Comparison of ENCODE assay signal across 12 mouse cellular contexts in genomic region chr14:34574068-34574467, GRCm38 (mm10). TPM values are rescaled to one million over a fixed set of nuclear protein-coding genes. Genes with fewer than 3 reads are reported as not detected.
DNase-seq lines count a peak whose midpoint lies in the region; ATAC-seq and TF ChIP-seq lines count a peak whose summit lies in the region.
"Had no signal": no experiment of that assay in that cellular context is flagged by ENCODE, and none has a peak within 500 bp of the region (broad histone marks: within the 10 kb centered on the region; RNA-seq: fewer than 3 reads in every experiment).

No protein-coding gene starts in this region.

- H3K4me3 ChIP-seq in layer of hippocampus, adult 2 months = no peak overlapping the region
- no peak overlapping the region for H3K4me3 ChIP-seq in cortical plate, adult 2 months (ENCODE audit: insufficient read depth, low read length)
- H3K4me3 ChIP-seq in cerebellum, adult 2 months (replicated peaks; ENCODE audit: insufficient read depth, low read depth, low read length) = no peak overlapping the region
- H3K4me3 ChIP-seq in forebrain, postnatal 0 days (ENCODE audit: low read depth, low read length) = no peak overlapping the region

- no peak for ATAC-seq in forebrain, postnatal 0 days

- no peaks in the 10 kb centered on the region for H3K36me3 ChIP-seq in forebrain, postnatal 0 days (ENCODE audit: insufficient read depth)
- H3K36me3 ChIP-seq: G1E had no signal

- H3K27me3 ChIP-seq in cerebellum, adult 2 months (ENCODE audit: control insufficient read depth, insufficient read depth, low read length) = no peaks in the 10 kb centered on the region
- H3K27me3 ChIP-seq in forebrain, postnatal 0 days (ENCODE audit: insufficient read depth, low read length) = no peaks in the 10 kb centered on the region

- intact Hi-C loops in heart, postnatal 10 days (cut with DNase I) = no loop called here

- 60% methylated on average over 2 of the region's 2 CpGs for WGBS in cerebellum, adult 2 months
- 54% methylated on average over 2 of the region's 2 CpGs for whole genome bisulfite sequencing in forebrain, postnatal 0 days

- no peak for TF ChIP-seq POLR2A in cortical plate, adult 2 months (IDR thresholded peaks at IDR 0.05; ENCODE audit: extremely low read depth, insufficient read depth, low read length)
- no peak for TF ChIP-seq POLR2A in cerebellum, adult 2 months (IDR thresholded peaks at IDR 0.05; ENCODE audit: borderline replicate concordance, insufficient read depth, low read length)

- no peak overlapping the region for H3K9ac ChIP-seq in forebrain, postnatal 0 days

- DNase-seq in layer of hippocampus, adult 2 months (ENCODE audit: low spot score in 2 of 2) = no peak
- DNase-seq in layer of hippocampus, postnatal 36 days = no peak
- DNase-seq in heart, postnatal 10 days = peak; percentile 91 to 94
- peak; percentile 72 for DNase-seq in lung, postnatal 10 days
- DNase-seq in cerebellum, adult 8-10 months = no peak
- DNase-seq in cerebellum, adult 2 months = no peak
- DNase-seq in forebrain, postnatal 0 days = no peak

- peak; percentile 55 for TF ChIP-seq CTCF in layer of hippocampus, adult 2 months (conservative IDR thresholded peaks at IDR 0.05)
- 0 out of 2 replicates have a peak, but pooled peaks have one; percentile 7 for TF ChIP-seq CTCF in cortical plate, adult 2 months (IDR thresholded peaks at IDR 0.05; ENCODE audit: extremely low read depth, insufficient read depth, low read length)
- no peak for TF ChIP-seq CTCF in cerebellum, adult 2 months (IDR thresholded peaks at IDR 0.05; ENCODE audit: borderline replicate concordance, insufficient read depth, low read depth, low read length)
- TF ChIP-seq CTCF in forebrain, postnatal 0 days (IDR thresholded peaks at IDR 0.05; ENCODE audit: low read depth) = no peak

- no peaks in the 10 kb centered on the region for H3K9me3 ChIP-seq in forebrain, postnatal 0 days (ENCODE audit: low read length)
- H3K9me3 ChIP-seq: G1E had no signal

- H3K4me2 ChIP-seq in forebrain, postnatal 0 days (ENCODE audit: low read depth) = no peak overlapping the region

- peak overlapping the region; percentile 53; the same call in 1 of the 2 replicates for H3K27ac ChIP-seq in layer of hippocampus, adult 2 months
- no peak overlapping the region for H3K27ac ChIP-seq in cortical plate, adult 2 months (ENCODE audit: insufficient read depth, low read length)
- H3K27ac ChIP-seq in cerebellum, adult 2 months (ENCODE audit: insufficient read depth, low read length) = no peak overlapping the region
- H3K27ac ChIP-seq in forebrain, postnatal 0 days (ENCODE audit: low read depth, low read length) = no peak overlapping the region

- no peaks in the 10 kb centered on the region for H3K4me1 ChIP-seq in cortical plate, adult 2 months (ENCODE audit: control insufficient read depth, insufficient read depth, low read length)
- peaks cover 15% of the 10 kb centered on the region for H3K4me1 ChIP-seq in cerebellum, adult 2 months (ENCODE audit: control insufficient read depth, insufficient read depth, low read length)
- no peaks in the 10 kb centered on the region for H3K4me1 ChIP-seq in forebrain, postnatal 0 days (ENCODE audit: insufficient read depth)

RNA-seq across cellular contexts. Expression of gene Ldb3, which starts 14.4 kb away (rescaled TPM):
- 1 to 10 TPM; 3.3 to 4.0 TPM for total RNA-seq in layer of hippocampus, adult 2 months (2021)
- 1 to 10 TPM; 3.4 to 4.0 TPM for total RNA-seq in layer of hippocampus, postnatal 36 days (2021)
- 5.4 and 6.1 TPM in 2 replicates for polyA plus RNA-seq in cortical plate, adult 2 months (2012; rRNA removed)
- total RNA-seq in heart, postnatal 10 days (2021) = 100 to 1,000 TPM; 879 to 920 TPM
- polyA plus RNA-seq in cerebellum, adult 2 months (2012; rRNA removed) = 7.0 TPM in 2 replicates
- 1.3 and 2.0 TPM in 2 replicates for total RNA-seq in forebrain, postnatal 0 days (2014; rRNA removed)
- 0.70 and 0.90 TPM in 2 replicates for polyA plus RNA-seq in forebrain, postnatal 0 days (2015; fragmentation: Nextera tagmentation; extraction: Ambion mirVana)
- polyA plus RNA-seq: G1E had no signal

RNA-seq across cellular contexts. Expression of gene Opn4, which starts 25.9 kb away (rescaled TPM):
- not detected for total RNA-seq in layer of hippocampus, adult 2 months (2021)
- total RNA-seq in layer of hippocampus, postnatal 36 days (2021) = not detected
- 0.04 TPM in 1 of 2 replicates, not detected in the other for polyA plus RNA-seq in cortical plate, adult 2 months (2012; rRNA removed)
- 1 to 10 TPM; 2.0 to 2.3 TPM for total RNA-seq in heart, postnatal 10 days (2021)
- 0.17 and 0.33 TPM in 2 replicates for polyA plus RNA-seq in cerebellum, adult 2 months (2012; rRNA removed)
- total RNA-seq in forebrain, postnatal 0 days (2014; rRNA removed) = 0.14 TPM in 1 of 2 replicates, not detected in the other
- 0.11 TPM in 1 of 2 replicates, not detected in the other for polyA plus RNA-seq in forebrain, postnatal 0 days (2015; fragmentation: Nextera tagmentation; extraction: Ambion mirVana)
- polyA plus RNA-seq: G1E; limb, embryonic 11.5 days; neural tube, embryonic 11.5 days; stomach, embryonic 14.5 days had no signal

RNA-seq across cellular contexts. Expression of gene 9230112D13Rik, which starts 51.5 kb away (rescaled TPM):
- not detected for total RNA-seq in layer of hippocampus, adult 2 months (2021)
- total RNA-seq in layer of hippocampus, postnatal 36 days (2021) = not detected
- not detected in 2 replicates for polyA plus RNA-seq in cortical plate, adult 2 months (2012; rRNA removed)
- not detected for total RNA-seq in heart, postnatal 10 days (2021)
- polyA plus RNA-seq in cerebellum, adult 2 months (2012; rRNA removed) = not detected in 2 replicates
- total RNA-seq in forebrain, postnatal 0 days (2014; rRNA removed) = not detected in 2 replicates
- polyA plus RNA-seq in forebrain, postnatal 0 days (2015; fragmentation: Nextera tagmentation; extraction: Ambion mirVana) = not detected in 2 replicates
- total RNA-seq: G1E had no signal
- polyA plus RNA-seq: G1E; limb, embryonic 11.5 days; neural tube, embryonic 11.5 days; stomach, embryonic 14.5 days had no signal

Comparison
In these comparisons a context has a peak if more than half of its experiments do, and no peak if none do; other contexts are left out.
1. DNase-seq: peak in heart, postnatal 10 days (2 of 2) and lung, postnatal 10 days (single experiment); none in layer of hippocampus, adult 2 months (0 of 2), layer of hippocampus, postnatal 36 days (0 of 2), cerebellum, adult 8-10 months (single experiment), cerebellum, adult 2 months (0 of 2) and forebrain, postnatal 0 days (single experiment).
2. CTCF ChIP-seq: peak in layer of hippocampus, adult 2 months (single experiment) and cortical plate, adult 2 months (single experiment); none in cerebellum, adult 2 months (single experiment) and forebrain, postnatal 0 days (single experiment).
3. RNA of gene Ldb3, which starts 14.4 kb away (total RNA-seq): 879 to 920 TPM in heart, postnatal 10 days; 3.3 to 4.0 TPM in layer of hippocampus, adult 2 months, 3.4 to 4.0 TPM in layer of hippocampus, postnatal 36 days and 1.3 to 2.0 TPM in forebrain, postnatal 0 days; every median in the first group is over 100 times any median in the second.